Mouse (Mus musculus) thymus, postnatal 4 days (tissue): ENCODE data around the gene Rfx5.

Experiments
- DNase-seq: peaks from one replicate; pipeline ENCODE4 v3.0.0; 2021

The Rfx5 gene

GRCm38 (mm10) chr3:95002569-95002968 lies 48.7 kb downstream of the Rfx5 start:
- no peak for DNase-seq

- no peak for DNase-seq
Measured at GRCm38 (mm10) chr3:95003273-95003672, 49.4 kb downstream of the Rfx5 start.

- DNase-seq = no peak
Measured at GRCm38 (mm10) chr3:95005651-95006050, 51.8 kb downstream of the Rfx5 start.

- no peak for DNase-seq
Measured at GRCm38 (mm10) chr3:95007706-95008105, 53.8 kb downstream of the Rfx5 start.

- DNase-seq = no peak
Measured at GRCm38 (mm10) chr3:95010396-95010795, 56.5 kb downstream of the Rfx5 start.
